Mouse (Mus musculus) bone marrow, adult 2 months (tissue): ENCODE measurements around the gene Maats1.

Experiments
- CTCF ChIP-seq: fragments of 200-500 bp; IDR thresholded peaks from 2 replicates; pipeline ENCODE4 v1.5.1; 2011; ENCODE audit warnings: low read length, control low read depth; ENCODE audit not compliant: control insufficient read depth, insufficient read depth
- POLR2A ChIP-seq: fragments of 200-500 bp; IDR thresholded peaks from 2 replicates; pipeline ENCODE4 v1.6.1; 2011; ENCODE audit warnings: low read depth, mild to moderate bottlenecking, control low read depth, low read length, borderline replicate concordance; ENCODE audit not compliant: control insufficient read depth

DNA sequence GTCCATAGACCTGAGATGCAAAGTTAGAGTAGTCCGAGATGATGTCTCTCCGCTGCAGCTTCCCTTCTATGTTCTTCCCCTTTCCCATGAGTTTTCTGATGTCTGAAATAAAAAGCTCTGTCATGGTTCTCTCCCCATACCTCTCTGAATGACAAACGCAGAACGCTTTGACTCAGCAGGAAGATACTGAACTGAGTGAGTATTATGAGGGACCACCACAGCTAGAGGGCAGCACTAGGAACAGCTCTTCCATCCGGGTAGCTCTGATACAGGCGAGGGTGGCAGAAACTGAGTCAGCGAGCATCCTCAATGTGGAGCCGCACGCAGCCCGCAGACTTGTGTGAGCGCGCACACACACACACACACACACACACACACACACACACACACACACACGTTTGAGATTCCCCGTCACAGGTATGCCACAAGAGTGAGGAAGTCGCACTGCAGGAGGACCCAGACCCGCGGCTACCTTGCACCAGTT is 20.4 kb downstream of the Maats1 start:
- TF ChIP-seq CTCF (peak; percentile 61), POLR2A (no peak)
